Mouse (Mus musculus) erythroblast, embryonic 14.5 days (primary cell): ENCODE results near the gene Otulin.

Source experiments
- GATA1 ChIP-seq: IDR thresholded peaks from 2 replicates; pipeline ENCODE4 v1.6.1; 2012; ENCODE audit warnings: low read length, inconsistent platforms, mixed read lengths
- TAL1 ChIP-seq: IDR thresholded peaks from 3 replicates; pipeline ENCODE4 v1.6.1; 2012; ENCODE audit warnings: low read length, inconsistent platforms, mixed read lengths

GRCm38 (mm10) chr15:27646665-27647064 lies 16.2 kb upstream of the Otulin start:
- TF ChIP-seq GATA1 (no peak), TAL1 (no peak)
